Mouse (Mus musculus) left cerebral cortex, postnatal 36 days (tissue): ENCODE measurements around the gene Rsad2. TPM values are rescaled to one million over a fixed set of nuclear protein-coding genes. Genes with fewer than 3 reads are reported as not detected.
A peak's percentile ranks its signal among the peaks of the same experiment; 100 is the strongest.
"Not testable (repeated sequence)": the region's sequence is repeated elsewhere in the genome, so short reads cannot be mapped to it uniquely, and the experiment has no call there.

Experiments
- DNase-seq, 2 experiments: peaks; one replicate each; pipeline ENCODE4 v3.0.0; 2021 to 2022; ENCODE audit warnings: low spot score in 2 of 2, mixed read lengths in 1 of 2
- intact Hi-C: fragments of 180-260 bp; cut with DNase I; formaldehyde crosslinking; loops from one replicate; pipeline ENCODE4 v1.15.1; 2025
- total RNA-seq, 2 experiments: library from RNA; stranded (reverse); gene quantifications; 2 replicates each; pipeline ENCODE4 v1.2.3; 2021

Gene Rsad2
- under 1 TPM; 0.36 to 0.86 TPM for total RNA-seq

DNA sequence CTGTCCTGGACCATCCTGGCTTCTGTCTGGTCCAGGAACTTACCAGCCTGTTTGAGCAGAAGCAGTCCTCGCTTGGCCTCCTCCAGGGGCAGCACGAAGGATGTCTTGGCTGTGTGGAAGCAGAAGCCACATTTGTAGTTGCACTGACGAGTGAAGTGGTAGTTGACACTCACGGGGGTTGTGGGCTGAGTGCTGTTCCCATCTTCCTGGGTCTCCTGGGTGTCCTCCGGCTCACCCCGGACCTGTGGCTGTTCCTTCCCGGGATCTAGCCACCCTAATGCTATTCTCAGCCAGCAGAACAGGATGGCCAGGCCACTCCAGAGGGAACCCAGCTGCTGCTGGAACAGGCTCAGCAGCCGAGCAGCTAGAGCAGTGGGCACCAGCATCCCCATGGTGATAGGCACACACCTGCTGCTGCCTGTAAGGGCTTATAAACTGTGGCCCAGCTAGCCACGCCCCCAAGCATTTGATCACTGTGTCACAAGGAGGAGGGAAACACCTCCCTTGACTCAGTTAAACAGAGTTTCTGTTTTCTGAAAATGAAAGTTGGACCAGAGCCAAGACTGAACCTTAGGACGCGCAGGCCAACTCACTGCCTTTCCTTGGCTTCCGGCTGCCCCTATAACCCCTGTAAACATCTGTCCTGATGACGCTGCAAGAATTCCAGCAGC, at the start of gene Rsad2:
Rsad2 (minus strand) TSS at position 425 of the 671 bp plus-strand sequence.
- intact Hi-C loops, result no loop called here
- DNase-seq, result peak; percentile 13 to 14

DNA sequence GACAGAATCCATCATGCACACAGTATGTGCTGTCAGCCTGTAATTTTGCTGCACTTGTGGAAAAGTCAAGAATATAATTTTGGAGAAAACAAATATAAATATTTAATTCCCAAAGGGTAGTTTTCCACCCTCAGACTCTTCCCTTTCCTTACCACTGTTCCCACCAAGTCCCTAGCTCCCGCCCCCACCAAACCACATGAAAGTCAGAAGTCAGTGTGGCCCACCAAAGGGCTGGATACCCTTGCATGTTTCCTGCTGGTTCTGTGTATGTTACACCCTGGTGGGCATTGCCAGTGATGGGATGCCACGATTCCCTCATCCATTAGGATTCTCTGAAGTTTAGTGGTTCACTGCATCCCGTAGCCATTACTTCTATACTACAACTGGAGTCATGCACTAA, 44.8 kb upstream of the Rsad2 start:
- intact Hi-C loops, result no loop called here
- DNase-seq, result no peak

DNA sequence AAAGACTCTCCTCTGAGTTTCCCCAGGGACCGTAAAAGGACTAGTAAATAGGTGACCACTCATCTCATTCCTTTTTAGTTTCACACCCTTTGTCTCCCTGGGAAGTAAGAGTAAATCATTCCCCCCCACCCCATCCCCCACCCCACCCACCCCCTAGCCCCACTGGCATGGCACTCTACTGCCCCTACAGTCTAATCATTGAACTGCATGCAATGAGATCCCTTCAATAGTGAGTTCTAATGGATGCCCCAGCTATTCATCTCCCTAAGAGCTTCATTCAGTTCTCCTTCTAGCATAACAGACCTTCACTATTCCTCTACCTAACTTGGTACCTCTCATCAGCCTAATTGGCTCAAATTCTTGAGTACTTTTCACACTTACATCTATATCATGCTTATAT, 33.7 kb upstream of the Rsad2 start:
- no peak for DNase-seq

DNA sequence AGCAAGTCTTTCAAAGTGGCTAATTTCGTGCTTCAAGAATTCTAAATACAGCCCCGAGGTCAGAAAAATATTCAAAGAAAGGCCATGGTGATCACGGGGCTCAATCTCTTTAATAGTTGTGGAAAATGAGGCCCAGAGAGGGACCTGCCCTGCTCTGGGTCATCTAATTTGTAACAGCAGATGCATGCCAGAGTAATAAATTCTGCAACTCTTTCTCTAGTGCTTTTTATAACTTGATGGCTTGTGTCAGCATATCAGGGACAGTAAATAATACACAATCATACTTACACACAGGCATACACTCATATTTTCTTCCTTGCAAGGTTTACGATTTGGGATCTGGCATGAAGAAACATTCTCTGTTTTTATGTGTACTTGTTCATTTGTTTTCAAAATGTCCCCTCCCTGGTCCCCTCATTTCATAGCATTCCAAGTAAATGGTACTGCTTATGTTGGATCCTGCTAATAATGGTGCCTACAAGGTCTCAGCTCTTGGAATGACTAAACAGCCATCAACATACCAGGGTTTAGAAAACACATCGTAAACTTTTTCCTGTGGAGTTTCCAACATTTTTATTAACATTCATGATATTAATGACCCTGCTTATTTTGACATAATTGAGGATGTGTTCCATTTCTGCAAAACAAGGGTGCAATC, 32.5 kb upstream of the Rsad2 start:
- DNase-seq, result no peak
- intact Hi-C loops, result no loop called here

More for the DNA sequence above, 33.7 kb upstream of the Rsad2 start:
- intact Hi-C loops, result no loop called here

DNA sequence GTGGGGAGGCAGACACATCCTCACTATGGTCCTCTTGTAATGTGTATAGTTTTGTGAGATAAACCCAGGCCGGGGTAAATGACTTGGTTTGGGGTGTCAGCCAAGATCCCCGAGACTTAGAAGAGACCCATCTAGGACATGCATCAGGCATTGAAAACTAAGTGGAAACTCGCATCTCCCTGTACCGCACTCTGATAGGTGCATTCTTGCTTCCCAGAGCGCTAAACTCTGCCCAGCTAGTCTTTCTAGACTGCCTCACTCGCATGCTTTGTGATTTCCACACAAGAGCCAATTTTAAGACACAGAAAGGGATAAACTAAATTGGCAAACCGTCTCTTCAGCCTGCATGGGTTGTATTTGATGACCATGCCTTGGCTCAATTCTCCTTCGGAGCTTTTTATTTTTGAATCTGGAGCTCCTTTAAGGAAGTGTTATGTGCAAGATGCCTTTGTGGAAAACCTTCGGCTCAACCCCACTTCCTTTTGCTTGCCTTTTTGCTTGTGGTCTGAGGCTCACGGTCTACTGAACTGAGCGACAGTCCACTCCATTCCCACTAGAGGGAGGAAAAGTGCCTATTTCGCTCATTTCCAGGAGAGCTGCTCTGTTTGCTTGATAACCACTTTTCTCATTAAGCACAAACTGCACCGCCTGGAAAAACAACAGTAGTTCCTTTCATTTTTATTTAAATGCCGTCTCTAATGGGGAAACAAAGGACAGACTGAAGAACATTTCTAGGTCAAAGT, 31.8 kb upstream of the Rsad2 start:
- intact Hi-C loops, result no loop called here

DNA sequence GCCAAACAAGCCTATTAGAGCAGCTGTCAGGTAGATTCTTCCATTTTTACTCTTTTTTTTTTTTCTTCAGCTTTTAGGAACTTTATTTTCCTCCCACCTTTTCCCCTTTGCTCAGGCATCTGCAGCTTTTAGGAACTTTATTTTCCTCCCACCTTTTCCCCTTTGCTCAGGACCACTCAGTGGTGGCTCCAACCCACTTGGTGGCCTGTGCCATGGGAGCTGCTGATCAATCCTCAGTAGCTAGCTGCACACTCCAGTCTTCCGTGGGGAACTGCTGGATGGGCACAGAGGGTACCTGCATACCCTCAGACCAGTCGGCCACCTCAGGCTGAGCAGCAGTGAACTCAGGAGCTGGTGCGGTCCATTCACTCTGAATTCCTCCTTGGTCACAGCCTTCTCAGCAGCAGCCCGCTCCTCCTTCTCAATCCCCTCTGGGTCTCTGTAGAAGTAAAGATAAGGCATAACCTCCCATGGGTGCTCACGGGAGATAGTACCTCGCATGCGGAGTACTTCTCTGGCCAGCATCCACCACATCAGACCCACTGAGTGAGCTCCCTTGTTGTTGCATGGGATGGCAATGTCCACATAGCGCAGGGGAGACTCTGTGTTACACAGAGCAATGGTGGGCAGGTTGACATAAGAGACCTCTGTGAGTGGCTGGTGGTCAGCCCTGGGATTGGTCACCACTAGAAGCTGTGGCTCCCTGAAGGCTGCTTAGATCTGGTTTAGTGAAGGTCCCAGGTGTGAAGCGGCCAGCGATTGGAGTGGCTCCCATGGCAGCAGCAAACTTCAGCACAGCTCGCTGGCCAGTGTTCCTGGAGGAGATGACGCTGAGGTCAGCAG, 29.7 kb upstream of the Rsad2 start:
- intact Hi-C loops, DNase-seq: not testable (repeated sequence)

More for the DNA sequence above, 31.8 kb upstream of the Rsad2 start:
- DNase-seq, result peak; percentile 26 to 32

DNA sequence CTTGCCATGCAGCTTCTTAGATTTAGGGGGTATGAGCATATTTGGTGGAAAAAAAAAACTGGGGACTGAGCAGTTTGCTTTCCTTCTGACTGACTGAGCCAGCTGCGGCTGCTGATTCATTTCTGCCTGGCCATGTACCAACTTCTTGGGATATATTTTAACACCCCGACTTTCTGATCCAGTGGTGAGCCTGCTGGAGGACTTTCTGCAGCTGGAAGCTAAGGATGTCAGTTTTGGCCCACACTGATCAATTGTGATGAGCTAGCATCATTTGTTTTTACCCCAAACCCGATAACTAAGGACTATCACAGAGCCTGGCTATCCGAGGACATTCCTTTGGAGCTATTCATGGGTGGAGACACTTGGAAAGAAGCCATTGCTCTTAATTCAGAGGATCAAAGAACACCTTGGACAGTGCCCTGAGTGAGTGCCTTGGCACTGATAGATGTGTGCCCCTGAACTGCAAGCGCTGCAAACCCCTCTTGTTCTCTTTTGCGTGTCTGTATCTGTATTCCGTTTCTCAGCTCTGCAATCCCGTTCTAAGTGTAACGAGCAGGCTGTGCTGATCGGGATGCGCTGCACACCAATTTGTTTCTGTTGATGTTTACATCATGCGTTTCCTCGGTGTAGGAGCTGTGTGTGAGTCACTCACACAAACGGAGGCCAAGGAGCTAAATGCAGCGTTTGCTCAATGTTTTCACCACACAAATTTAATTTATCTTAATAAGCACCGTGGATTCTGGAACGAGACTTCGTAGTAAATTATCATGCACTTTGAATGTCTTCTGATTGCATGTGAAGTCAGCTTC, 22.1 kb upstream of the Rsad2 start:
- peak in 1 of 2 experiments; percentile 23 for DNase-seq
- intact Hi-C loops, result no loop called here

DNA sequence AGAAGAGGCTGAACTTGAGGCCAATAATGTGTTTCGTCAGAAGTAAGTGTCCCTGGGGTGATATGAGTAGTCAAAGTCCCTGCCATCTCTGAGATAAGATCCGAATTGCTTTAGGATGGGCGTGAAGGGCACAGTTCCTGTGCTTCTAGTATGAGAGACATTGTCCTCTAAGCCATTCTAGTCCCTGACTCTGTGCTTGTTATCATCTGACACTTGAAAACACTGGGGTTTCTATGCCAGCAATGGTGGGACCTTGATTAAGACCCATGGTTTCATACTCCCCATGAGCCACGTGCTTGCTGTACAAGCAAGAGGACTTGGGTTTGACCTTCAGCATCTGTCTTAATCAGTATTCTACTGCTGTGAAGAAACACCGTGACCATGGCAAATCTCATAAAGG, 20.9 kb upstream of the Rsad2 start:
- intact Hi-C loops, result no loop called here
- no peak for DNase-seq

DNA sequence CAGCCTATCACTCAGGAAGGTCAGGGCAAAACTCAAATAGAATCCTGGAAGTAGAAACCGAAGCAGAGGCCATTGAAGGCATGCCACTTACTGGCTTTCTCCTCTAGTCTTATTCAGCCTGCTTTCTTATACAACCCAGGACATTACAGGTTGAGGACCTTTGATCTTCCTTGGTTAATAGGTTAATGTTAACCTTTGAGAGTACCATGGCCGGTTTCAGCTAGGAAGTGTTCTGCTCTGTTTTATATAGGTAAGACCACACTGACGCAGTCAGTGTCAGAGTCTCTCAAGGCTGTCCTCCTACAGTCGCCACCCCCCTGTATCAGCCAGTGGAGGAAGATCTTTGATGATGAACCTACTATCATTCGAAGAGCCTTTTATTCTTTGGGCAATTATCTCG, 17.5 kb upstream of the Rsad2 start:
- intact Hi-C loops, result no loop called here

DNA sequence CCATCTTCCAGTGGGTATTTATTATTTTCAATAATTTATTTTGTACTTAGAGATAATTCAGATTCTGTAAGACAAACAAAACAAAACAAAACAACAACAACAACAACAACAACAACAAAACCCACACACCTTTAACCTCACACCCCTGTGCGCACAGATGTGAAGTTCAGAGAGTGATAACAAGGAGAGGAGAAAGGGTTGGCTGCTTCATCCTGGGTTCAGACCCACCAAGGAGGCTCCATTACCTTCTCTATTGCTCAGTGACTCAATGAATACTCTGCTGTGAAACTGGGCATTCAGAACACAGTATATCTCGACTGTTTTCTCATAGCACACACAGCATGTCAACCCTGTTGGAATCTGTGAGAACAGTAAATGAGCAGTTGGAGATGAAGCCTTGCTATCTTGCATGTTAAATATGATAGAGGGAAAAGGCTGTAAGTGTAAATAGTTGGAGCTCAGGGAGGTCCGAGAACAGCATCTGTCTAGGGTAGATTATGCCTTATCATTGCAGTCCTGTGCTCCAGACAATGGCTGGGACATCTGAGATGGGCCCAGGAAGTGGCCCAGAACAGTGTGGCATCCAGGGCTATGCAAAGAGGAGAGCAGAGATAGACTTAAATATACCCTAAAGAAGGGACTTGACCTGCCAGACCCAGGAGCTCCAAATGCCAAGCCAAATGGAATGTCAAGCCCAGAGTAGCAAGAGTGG, 16.7 kb upstream of the Rsad2 start:
- DNase-seq, result no peak
- intact Hi-C loops, result no loop called here

More for the DNA sequence above, 17.5 kb upstream of the Rsad2 start:
- no peak for DNase-seq

DNA sequence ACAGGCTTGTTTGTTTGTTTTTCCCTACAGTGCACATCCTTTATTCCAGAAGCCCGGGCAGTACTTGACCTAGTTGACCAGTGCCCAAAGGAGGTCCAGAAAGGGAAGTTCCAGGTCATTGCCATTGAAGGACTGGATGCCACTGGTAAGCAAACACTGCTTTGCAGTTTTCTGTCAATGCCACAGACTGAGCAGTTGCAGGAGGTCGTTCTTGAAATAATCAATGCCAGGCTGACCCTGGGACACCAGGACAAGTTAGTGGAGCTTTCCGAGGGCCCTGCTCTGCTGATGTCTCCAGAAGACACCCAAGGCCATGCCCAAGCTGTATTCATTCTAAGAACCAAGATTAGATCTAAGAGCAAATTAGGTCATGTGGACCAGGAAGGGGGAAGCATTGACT, 15.1 kb upstream of the Rsad2 start:
- DNase-seq, result no peak
- intact Hi-C loops, result no loop called here

DNA sequence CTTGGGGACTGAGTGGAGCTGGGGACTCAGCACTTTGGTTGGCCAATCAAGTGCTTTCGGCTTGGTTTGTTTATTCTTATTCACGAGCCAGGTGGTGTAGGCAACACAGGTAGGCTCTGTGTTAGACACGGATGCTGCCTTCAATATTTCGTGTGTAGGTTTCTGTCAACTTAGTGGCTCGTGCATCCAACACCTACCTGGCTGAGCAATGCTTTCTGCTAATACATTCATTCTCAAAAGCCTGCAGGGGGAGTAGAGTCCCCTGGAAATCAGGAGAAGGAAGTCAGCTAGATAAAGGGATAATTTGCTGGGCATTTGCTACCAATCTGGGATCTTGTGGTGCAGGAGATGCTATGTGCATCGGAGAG, 13.8 kb upstream of the Rsad2 start:
- no peak for DNase-seq
- intact Hi-C loops, result no loop called here

DNA sequence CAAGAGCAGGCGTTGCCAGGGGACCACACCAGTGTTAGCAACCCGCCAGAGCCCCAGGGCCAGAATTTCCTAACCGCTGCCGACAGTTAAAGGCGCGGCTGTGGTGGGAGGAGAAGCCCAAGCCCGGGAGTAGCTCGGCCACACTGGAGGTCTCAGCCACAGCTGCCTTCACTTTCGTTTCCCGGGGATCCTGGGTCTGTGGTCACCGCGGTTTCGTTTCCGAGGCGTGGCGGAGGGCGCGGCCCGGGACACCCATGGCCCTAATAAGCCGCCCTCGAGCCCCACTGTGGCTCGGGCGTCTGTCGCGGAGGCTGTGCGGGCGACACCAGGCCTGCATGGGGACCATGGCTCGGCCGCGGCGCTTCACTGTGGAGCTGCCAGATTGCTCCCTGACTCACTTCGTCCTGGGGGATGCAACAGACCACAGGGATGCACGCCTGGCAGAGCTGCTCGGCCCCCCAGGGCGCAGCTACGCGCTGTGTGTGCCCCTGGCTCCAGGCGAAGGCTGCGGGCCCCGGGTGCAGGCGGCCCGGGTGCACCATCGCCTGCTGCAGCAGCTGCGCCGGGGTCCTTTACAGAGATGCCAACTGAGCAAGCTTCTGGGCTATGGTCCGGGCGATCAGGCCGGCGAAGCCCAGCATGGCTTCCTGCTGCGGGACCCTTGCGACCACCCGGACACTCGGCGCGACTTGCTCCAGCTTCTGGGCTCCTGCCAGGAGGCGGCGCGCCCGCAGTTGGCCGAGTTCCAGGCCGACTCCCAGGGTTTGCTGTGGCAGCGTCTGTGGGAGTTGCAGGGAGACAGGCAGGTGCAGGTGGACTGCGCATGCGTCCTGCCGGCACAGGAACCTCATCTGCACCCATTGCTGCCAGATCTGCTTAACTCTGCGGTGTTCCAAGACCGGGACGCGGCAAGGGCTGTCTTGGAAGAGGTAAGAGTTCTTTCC, 13.1 kb upstream of the Rsad2 start, which contains the start of gene Cmpk2:
Cmpk2 (plus strand) TSS at position 107 of the 944 bp plus-strand sequence.
- peak; percentile 91 for DNase-seq
- intact Hi-C loops, result no loop called here

DNA sequence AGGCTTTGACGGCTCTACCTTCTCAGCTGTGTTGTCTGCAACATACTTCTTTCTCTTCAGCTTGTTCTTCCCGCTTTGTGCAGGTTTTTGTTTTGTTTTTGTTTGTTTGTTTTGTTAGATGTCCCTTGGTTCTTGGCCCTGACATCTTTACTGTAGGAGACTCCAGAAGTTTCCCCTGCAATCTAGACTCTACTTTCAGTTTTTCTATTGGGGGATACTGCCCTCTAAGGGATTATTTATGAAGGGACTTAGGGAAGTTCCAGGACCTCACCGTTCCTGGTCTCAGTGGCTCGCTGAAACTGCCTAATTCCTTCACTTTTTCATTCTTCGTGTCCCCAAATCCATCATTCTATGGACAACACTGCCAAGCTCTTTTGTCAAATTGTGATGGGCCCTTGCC, 9.3 kb upstream of the Rsad2 start:
- intact Hi-C loops, result no loop called here
- no peak for DNase-seq

DNA sequence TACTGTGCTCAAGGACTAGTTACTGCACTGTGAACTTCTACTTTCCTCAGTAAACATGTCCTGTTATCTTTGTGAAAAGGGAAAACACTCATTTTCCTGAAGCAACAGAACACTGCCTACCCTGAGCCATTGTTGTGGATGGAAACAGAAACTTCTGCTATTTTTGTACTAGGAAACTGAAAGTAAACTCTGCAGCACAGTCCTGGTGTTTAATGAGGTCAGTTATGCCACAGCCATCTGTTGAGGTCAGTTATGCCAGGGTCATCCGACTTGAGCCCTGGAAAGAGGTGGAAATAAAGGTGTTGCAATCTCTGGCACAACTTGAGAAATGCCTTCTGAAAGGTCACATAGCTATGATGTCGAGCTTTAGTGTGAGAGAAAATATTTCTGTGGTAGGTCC, 3.8 kb upstream of the Rsad2 start:
- DNase-seq, result no peak
- intact Hi-C loops, result no loop called here

DNA sequence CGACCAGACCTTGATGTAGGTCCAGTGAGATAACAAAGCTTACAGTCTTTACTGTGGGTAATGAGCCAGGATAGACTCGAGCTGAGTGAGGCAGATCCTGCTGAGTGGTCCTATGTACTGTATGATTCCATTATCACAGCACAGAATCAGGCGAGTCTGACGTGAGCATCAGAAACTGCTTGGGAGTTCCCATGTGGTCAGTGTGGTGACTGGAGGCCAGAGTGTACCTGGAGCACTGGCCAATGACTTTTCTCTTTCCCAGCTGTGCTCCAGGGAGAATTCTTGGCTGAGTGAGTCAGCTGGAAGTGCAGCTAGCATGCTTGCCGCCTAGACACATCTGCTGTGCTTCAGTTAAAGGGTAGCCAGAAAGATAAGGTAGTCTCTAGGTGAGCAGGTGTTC, 1.6 kb downstream of the Rsad2 start:
- intact Hi-C loops, result no loop called here

DNA sequence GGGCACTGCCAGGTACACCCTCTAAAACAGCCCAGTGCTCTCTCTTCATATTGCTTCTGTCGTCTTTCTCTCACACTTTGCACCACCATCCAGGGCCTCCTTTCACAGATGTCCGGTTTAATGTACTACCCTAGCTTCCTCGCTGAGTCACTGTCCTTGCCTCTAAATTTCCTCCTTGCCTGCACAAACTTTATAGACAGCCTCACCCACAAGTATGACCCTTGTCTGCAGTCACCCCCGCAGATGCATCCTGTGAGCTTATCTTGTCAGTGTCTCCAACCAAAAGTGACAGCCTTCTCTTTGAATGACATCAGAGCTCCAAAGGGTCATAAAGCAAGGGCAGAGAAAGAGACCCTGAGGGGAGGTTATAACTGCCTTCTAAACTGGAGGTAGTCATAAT, 3.3 kb downstream of the Rsad2 start:
- DNase-seq, result no peak
- intact Hi-C loops, result no loop called here

More for the DNA sequence above, 1.6 kb downstream of the Rsad2 start:
- DNase-seq, result no peak
